Mouse (Mus musculus) right cerebral cortex, adult 18-20 months (tissue): ENCODE data around the gene Trmt2b.
"Not testable (repeated sequence)": the region's sequence is repeated elsewhere in the genome, so short reads cannot be mapped to it uniquely, and the experiment has no call there.

Source experiments
- DNase-seq: peaks from one replicate; pipeline ENCODE4 v3.0.0; 2022; ENCODE audit warnings: mixed read lengths

Trmt2b gene

DNA sequence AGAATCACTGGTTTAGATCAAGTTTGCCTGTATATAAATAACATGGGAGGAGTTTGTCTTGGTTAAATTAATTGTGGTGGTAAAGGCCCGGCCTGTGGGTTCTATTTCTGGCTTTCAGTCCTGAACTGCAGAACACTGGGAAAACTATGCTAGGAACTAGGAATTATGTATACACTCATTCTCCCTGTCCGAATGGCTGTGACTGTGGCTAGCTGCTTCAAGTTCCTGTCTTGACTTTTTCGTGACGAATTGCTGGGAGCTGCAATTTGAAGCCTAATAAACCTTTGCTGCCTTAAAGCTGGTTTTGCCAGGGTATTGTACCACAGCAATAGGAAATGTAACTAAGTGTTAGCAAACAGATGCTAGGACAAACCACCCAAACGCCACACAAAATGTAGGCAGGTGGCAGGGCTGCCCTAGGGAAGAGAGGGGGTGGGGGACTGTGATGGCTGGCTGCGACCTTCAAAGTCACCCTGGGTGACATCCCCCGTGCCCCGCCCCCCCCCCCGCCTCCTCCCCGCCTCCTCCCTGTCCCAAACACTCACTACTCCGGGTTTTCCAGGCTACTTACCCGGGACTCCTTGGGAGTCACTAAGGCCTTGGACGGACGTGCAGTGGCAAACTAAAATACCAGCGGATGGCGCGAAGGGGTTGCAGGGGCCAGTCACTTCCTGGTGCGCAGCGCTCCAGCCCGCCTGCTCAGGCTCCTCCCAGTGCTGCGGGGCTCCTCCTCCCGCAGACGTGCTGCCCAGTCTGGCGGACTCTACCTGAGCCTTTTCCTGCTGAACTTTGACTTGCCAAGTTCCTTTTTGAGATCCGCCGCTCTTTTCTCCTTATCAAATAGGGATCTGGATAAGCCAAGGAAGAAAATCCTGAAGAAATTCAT, at the start of gene Trmt2b:
TSS of gene Trmt2b (minus strand) at position 710 of the 886 bp plus-strand sequence.
- DNase-seq, result peak; percentile 46

DNA sequence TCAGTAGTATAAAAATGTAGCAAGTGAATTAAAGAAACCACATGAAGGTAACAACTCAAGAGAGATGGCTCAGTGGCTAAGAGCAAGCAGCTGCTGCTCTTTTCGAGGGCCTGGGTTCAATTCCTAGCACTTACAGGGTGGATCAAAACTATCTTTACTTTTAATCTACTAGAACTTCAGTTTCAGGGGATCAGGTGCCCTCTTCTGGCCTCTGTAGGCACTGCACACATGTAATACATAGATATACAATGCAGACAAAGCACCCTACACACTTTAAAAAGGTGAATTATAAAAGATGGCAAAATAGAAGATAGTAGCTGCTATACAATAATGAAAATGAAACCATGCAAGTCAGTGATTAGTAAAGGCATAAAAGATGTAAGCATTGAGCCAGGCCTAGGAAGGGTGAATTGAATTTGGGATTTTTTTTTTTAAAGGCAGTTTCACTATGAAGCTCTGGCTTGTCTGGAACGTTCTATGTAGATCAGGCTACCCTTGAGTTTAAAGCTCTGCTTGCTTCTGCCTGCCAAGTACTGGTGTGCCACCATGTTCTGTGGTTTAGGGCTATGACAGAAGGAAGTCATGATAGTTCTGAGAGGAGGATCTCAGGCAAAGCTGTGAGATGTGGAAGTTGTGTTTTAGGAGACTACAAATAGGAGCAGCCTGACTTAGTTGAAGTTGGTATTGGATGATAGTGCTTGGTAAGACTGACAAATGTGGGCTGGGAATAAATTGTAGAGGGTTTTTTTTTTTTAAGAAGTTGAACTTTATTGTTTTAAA, 42.6 kb upstream of the Trmt2b start:
- no peak for DNase-seq

DNA sequence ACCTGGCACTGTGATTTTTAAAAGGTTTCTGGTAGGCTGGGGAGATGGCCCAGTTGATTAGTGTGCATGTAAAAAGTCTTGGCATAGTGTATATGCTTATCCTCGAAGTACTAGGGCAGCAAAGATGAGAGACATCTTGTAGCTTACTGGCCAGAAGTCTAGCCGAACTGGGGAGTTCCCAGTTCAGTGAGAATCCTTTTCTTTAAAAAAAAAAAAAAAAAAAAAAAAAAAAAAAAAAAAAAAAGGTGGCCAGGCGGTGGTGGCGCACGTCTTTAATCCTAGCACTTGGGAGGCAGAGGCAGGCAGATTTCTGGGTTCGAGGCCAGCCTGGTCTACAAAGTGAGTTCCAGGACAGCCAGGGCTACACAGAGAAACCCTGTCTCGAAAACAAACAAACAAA, 34.4 kb upstream of the Trmt2b start:
- not testable (repeated sequence) for DNase-seq

DNA sequence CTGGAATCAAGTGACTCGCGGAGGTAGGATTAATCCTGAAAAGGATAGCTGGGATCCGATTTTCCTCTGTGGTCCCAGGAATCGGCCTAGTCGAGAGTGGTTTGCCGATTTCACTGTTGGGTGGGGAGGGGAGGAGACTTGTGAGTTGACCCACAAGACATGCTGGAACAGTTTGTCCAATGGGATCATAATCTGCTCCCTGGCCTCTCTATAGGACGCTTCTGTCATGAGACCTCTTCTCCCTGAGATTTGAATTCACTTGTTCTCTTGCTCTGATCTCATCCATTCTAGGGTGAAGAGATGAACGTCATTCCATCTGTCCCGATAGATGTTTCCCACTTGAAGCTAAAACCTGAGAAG, 31.5 kb upstream of the Trmt2b start:
- DNase-seq, result no peak

DNA sequence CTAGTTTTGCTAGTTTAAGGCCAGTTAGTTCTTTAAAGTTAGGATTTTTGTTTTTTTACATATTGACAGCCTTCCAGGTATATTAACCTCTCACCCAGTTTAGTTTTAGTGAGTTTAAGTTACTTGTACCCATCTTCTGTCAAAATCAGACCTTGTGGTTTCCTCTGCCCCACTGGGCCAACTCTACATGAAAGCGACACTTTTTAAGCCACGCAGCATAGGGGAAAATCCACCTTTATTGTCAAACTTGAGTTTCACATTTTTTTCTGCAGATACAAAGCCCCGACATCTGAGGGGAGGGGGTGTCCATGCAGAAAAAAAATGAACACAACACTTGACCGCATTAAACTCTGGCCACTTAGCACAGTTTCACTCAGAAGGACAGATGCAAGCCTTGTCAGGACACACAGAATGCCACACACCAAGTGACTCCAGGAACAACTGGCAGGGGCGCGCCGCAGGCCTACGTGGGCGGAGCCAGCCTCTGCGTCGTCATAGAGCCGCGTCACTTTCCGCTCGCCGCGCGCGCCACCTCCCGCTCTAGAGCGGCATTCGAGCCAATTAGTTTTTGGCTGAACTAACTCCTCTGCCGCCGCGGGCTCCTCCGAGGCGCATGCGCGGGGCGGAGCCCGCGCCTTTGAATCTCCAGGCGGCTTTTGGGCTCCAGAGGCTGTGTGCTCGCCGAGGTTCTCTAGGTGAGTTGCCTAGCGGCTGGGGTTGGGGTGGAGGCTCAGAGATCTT, 30.9 kb upstream of the Trmt2b start, which contains the start of gene Cenpi:
TSS of gene Cenpi (plus strand) at position 551 of the 741 bp plus-strand sequence.
- peak; percentile 88 for DNase-seq

DNA sequence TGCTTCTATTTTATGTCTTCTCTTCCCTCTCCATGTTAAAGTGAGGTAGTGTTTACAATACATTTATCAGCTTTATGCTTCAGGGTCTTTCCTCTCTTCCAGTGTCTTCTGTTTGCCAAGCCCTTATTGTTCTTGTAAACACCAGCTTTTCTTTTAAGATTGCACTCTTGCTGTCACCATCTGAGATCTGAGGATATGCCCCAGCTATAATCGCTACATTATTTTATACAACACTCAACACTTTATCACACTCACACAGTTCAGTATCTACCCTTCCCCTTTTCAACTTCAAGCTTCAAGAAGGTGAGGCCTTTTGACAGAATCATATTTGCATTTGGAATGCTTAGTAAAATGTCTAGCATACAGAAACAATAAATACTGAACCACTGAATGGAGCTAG, 26.5 kb upstream of the Trmt2b start:
- DNase-seq, result no peak

DNA sequence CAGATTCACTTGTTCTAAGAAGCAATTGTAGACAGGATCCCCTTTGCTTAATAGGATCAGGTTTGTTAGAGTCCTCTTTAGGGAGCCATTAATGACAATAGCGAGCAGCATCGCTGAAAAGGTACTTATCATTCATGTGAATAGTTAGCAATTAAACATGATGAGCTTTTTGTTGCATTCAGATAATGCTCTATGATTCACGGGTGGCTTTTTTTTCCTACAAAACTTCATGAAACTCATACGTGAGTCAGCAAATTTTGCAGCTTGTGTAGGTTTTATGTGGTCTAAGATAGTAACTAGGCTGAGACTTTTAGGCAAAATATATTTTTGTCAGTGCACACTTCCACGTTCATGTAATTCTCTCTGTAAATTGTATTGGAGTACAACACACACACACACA, 23.4 kb upstream of the Trmt2b start:
- DNase-seq, result no peak

DNA sequence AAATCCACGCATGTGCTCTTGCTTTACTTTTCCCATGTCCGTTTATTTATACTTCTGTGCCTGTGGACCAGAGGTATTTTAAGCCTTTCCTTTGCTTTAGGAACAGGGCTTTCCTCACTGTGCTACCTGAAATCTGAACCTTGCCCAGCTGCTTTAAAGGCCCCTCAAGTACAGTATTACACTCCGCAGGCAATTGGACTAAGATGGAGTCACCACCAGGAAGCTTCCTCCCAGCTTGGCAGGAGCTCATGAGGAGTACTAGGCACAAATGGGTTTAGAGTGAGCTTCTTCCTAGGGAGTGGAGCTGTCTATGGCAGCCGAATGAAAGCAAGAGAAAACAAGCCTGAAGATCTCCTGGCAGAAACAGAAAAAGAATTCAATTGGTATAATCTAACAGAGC, 20.4 kb upstream of the Trmt2b start:
- no peak for DNase-seq

DNA sequence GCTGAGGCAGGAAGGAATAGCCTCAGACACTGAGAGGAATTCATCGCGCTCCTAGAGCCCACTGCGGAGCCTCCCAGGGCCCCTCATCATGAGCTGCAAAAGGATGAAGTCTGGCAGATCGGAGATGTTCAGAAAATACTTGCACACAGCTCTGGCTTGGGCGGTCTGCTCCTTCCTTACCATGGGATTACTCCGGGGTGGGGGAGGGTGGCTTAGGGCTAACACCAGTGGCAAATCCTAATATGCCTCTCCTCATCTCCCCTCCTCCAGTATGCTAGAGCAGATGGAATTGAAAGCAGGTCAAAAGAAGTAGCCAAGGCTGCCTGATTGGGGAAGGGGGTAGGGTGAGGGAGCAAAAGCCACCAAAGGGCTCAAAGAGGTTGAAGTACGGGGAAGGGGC, 20.0 kb upstream of the Trmt2b start:
- DNase-seq, result no peak

DNA sequence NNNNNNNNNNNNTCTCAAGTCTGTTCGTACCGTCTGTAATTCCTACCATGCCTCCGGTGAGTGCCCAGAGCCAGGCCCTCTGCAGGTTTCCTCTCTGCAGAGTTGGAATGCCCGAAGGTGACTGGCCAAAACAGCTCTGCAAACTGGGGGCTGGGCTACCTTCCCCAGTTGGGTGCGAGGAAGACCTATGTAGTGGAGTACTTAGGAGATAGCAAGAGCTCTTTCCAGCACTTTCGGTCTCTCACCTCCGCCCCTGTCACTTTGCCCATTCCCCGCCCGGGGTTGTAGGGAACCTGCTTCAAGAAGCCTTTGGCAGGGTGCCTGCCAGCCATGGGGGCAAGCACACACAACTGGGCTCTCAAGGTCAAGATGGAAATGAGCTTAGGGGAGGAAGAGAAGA, 19.5 kb upstream of the Trmt2b start:
- no peak for DNase-seq

DNA sequence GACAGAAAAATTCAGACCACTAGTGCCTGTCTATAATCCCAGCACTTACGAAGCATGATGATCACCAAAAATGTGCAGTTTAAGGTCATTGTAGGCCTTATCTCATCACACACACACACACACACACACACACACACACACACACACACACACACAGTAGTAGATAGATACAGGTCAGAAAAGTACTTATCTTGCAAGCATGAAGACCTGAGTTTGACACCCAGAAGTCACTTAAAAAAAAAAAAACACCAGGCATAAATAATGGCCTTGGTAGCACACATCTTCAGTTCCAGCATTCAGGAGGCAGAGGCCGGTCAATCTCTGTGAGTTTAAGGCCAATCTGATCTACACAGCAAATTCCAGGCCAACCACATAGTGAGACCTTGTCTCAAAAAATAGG, 10.5 kb upstream of the Trmt2b start:
- no peak for DNase-seq

DNA sequence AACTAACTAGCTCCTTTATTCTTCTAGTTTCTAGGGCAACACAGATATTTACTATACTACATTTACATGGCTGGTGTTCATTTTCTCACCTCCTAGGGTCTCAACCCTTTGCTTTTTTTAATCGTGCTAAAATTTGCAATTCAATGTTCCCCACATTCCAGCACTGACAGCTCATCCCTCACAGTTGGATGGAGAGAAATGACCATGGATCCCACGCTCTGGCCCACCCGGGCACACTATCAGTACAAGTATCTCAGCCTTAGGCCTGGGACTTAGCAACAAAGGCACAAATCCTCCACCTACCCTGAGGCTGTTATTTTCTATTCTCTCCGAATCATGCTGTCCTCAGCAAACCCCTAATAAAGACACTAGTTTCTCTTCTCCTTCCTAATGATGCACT, 9.0 kb upstream of the Trmt2b start:
- DNase-seq, result no peak

DNA sequence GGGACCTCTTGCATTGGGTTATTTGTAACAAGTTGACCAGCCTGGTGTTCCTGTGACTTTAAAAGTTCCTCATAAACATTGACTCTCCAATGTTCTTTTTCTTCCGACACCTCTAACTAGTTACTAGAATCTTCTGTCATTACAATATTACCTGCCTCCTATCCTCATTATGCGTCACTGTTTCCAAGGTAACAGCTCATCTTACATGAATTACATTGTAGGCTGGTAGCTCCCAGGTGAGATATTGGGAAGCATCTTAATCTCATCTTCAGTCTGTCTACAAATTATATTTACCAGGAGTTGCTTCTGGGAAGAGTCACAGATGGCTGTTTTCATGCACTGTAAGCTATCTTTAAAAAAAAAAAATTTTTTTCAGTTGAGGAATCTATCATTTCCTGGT, 8.3 kb upstream of the Trmt2b start:
- DNase-seq, result no peak

DNA sequence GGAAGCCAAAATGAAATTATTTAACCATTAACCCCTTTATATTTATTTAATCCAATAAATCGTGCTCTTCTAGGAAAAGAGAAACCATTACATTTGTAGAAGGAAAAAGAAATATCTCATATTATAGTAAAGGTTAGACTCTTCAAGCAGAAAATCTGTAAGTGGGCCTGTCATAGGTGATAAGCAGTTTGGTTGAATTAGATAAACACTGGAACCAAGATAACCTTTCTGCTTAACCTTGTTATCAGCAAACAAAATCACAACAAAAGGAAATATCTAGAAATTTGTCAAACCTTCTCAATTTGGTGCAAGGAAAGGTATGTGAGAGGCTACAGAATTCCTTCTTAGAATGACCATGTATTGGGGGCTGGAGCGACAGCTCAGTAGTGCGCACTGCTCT, 3.7 kb upstream of the Trmt2b start:
- DNase-seq, result no peak

DNA sequence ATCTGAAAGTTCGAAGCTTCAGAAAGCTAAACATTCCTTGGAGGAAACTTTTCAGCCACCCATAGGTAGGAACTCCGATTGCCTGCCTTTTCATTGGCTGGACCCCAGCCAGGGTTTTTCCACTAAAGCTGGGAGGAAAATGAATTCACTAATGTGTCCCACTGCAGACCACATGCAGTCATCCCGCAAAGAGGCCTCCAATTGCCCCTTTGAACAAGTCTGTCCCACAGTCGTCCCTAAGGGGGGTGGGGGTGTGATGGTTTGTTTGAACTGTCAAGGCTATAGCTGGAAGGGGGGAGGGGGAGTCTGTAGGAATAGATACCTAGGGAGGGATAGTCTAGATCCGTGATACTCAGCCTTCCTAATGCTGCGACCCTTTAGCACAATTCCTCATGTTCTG, 1.1 kb downstream of the Trmt2b start:
- no peak for DNase-seq

DNA sequence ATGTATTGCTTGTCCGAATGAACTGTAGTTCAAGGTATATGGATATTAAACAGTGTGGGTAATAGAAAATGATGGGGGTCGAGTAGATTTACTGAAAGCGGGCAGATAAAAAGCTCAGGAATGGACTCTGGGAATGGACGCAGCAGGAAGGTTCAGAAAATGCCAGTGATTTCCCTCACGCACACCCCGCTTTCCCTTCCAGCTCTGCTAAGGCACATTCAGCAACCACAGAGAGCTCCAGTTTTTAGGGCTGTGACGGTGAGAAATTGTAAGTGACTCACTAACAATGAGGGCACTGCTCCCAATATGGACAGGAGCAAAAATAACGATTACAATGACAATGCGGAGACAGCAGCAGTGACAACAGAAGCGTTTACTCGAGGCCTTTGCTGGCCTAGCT, 14.7 kb downstream of the Trmt2b start:
- no peak for DNase-seq

DNA sequence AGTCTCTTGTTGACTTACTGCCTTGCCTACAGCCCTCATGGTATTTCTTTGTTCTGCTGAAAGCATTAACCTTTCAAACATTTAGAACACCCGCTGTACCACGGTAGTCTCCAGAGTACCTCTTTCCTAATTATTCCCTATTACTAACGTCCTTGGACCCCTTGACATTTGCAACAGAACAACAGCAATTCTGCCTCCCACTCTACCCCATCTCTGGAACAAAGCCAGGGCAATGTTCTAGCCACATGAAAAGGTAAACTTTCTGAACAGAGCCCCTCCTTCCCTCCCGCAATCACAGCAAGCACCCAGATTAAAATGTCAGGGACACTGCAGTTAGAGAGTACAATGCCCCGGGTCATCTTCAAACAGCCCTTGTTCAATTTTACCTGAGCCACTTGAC, 15.6 kb downstream of the Trmt2b start:
- no peak for DNase-seq

DNA sequence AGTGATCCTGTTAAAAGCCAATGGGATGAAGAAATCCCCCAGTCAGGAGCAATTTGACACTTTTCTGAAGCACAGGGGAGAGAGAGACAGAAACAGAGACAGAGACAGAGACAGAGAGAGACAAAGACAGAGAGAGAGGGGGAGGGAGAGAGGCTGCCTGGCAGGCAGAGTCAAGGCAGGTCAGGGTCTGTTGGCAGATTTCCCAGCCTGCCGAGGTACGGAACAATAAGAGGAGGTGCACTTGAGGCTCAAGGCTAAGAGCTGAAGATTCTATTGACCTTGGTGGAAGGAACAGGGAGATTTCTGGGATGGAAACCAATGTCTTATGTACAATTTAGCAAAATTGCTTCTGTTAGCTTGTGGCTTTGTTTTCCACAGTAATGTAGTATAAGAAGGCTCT, 28.6 kb downstream of the Trmt2b start:
- DNase-seq, result no peak

DNA sequence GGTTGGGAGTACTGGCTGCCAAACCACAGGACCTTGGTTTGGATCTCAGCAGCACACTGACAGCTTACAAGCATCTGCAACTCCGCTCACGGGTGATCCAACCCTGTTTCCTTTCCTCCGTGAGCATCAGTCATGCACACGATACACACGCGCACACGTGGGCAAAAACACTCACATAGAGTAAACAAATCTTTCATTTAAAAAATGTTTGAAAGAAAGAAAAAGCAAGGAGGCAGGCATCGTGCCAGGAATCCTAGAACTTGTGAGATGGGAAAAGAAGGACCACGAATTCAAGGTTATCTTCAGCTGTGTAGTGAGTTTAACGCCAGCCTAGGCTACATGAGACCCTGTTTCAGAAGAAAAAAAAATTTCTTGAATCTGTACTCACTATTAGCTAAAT, 30.8 kb downstream of the Trmt2b start:
- no peak for DNase-seq

DNA sequence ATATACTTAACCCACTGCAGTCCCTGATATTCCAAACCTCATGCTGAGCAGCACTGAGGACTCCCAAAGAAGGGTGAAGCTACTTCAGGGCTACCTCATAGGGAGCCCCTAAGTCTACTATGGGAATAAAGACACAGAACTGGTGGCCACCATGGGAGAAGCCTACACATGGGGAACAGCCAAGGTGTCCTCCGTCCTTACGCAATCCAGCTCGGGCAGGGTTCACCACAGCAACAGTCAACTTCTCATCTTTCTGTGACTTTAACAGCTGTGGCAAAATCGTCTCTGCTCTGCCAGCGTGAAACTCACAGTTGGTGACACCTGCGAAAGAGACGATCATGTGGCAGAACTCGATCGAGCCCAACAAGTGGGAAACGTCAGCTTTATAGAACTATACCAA, 38.5 kb downstream of the Trmt2b start:
- no peak for DNase-seq

DNA sequence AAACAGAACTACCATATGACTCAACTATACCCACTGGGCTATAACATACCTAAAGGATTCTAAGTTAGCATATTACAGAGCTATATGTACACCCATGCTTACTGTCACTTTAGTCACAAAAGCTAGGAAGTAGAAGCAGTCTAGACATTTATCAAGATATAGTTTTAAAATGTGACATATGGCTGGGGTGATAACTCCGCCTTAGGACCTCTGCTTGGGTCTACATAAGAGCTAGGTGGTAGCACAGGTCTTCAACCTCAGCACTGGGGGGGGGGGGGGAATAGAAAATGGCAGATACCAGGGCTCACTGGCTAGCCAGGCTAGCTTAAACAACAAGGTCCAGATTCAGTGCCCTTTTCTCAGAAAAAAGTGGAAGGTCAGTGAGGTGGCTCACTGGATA, 43.7 kb downstream of the Trmt2b start:
- DNase-seq, result no peak

DNA sequence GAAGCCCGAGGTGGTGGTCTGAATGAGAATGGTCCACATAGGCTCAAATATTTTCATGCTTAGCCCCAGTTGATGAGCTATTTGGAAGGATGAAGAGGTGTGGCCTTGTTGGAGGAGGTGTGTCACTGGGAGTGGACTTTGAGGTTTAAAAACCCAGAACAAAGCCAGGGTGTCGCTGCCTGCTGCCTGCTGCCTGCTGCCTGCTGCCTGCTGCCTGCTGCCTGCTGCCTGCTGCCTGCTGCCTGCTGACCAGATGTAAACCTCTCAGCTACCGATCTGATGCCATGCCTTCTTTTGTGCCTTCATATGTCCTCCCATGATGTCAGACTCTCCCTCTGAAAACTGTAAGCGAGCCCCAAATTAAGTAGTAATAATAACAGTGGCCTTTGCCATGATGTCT, 54.9 kb downstream of the Trmt2b start, which contains the start of gene Nox1:
TSS of gene Nox1 (minus strand) at position 101 of the 400 bp plus-strand sequence.
- DNase-seq, result no peak

DNA sequence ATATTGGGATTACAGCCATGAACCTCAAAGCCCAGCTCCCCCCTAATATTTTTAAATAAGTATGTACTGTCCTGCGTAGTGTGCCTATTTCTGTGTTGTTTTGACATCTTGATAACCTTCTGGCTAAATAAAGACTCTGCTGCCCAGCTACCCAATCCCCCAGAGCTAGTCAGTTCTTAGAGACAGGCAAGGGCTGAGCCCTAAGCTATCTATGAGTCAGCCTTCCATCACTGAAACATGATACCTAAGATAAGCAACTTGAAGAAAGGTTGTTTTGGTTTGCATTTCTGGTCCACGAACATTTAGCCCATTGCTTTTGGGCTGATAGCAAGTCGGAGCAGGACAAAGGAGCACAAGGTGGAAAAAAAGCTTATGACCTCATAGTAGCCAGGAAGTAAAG, 56.2 kb downstream of the Trmt2b start:
- no peak for DNase-seq
